ENCODE assay signal across 8 mouse cellular contexts in the genomic region with DNA sequence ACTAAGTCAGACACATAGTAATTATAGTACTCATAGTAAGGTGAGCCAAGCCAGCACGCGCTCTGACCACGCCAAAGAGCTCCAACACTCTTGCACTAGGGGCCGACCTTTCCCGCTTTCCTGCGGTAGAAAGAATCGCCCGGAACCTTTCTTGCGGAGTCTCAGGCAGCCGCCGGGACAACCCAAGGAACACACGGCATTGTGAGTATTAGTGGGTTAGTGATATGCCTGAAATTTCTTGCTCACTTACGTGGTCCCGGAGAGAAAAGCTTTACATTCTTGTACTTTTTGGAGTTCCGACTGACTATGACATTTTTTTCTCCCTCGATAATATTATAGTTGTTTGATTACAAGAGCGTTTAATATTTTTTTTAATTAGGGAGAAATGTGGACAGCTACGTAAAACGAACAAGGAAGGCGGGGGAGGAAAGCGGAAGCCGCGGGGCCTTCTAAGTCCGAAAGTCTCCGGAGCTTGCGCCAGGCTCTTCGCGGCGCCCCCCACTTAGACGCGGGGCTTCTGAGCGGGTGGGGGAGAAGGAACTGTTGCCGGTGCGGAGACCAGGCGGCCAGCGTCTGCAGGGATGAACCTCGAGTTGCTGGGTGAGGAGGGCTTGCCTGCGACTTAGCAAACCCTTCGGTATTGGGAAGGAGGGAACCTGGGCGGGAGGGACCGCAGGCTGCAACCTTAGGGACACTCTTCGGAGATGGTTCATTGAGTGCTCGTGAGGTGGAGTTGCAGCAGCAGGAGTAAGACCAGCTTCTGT. TPM values are rescaled to one million over a fixed set of nuclear protein-coding genes. Genes with fewer than 3 reads are reported as not detected.
DNase-seq lines count a peak whose midpoint lies in the region; ATAC-seq and TF ChIP-seq lines count a peak whose summit lies in the region.

A gene (plus strand): TSS at position 438 of the 764 bp plus-strand sequence.

- under 1% methylated on average over 43 of the region's 43 CpGs for WGBS in forebrain, embryonic 12.5 days
- under 1% methylated on average over 42 of the region's 43 CpGs for WGBS in heart, postnatal 0 days
- WGBS in liver, embryonic 16.5 days (ENCODE audit: insufficient replicate concordance) = under 1% methylated on average over 43 of the region's 43 CpGs
- WGBS in neural tube, embryonic 13.5 days = under 1% methylated on average over 43 of the region's 43 CpGs

- peak within 1 kb of the TSS; percentile 94 for H3K4me2 ChIP-seq in CH12.LX (ENCODE audit: insufficient read depth, low read depth, poor library complexity, severe bottlenecking)
- H3K4me2 ChIP-seq in forebrain, embryonic 12.5 days = peak within 1 kb of the TSS; percentile 84
- peak within 1 kb of the TSS; percentile 88 for H3K4me2 ChIP-seq in heart, postnatal 0 days (ENCODE audit: low read depth, low read length)
- H3K4me2 ChIP-seq in liver, embryonic 16.5 days (ENCODE audit: low read depth, low read length) = peak within 1 kb of the TSS; percentile 65
- H3K4me2 ChIP-seq in neural tube, embryonic 13.5 days = peak within 1 kb of the TSS; percentile 82

- H3K27me3 ChIP-seq in CH12.LX (replicated peaks) = no peaks in the 10 kb centered on the region
- no peaks in the 10 kb centered on the region for H3K27me3 ChIP-seq in forebrain, embryonic 12.5 days
- H3K27me3 ChIP-seq in heart, postnatal 0 days (ENCODE audit: control insufficient read depth, insufficient read depth, low read length) = no peaks in the 10 kb centered on the region
- no peaks in the 10 kb centered on the region for H3K27me3 ChIP-seq in liver, embryonic 16.5 days (ENCODE audit: control insufficient read depth, insufficient read depth, low read depth, low read length)
- H3K27me3 ChIP-seq in neural tube, embryonic 13.5 days = no peaks in the 10 kb centered on the region
- H3K27me3 ChIP-seq in testis, adult 2 months (ENCODE audit: control insufficient read depth, insufficient read depth, low read length) = no peaks in the 10 kb centered on the region

- peaks cover 2 to 45% of the 10 kb centered on the region in 2 experiments; a peak in 2 of 4 replicates for H3K4me1 ChIP-seq in CH12.LX (ENCODE audit: control insufficient read depth in 1 of 2, insufficient read depth in 2 of 2)
- peaks cover 27% of the 10 kb centered on the region for H3K4me1 ChIP-seq in forebrain, embryonic 12.5 days
- peaks cover 12% of the 10 kb centered on the region; the same call in 1 of the 2 replicates for H3K4me1 ChIP-seq in heart, postnatal 0 days (ENCODE audit: control insufficient read depth, insufficient read depth)
- peaks cover 27% of the 10 kb centered on the region for H3K4me1 ChIP-seq in liver, embryonic 16.5 days (ENCODE audit: control insufficient read depth, low read depth, low read length)
- H3K4me1 ChIP-seq in neural tube, embryonic 13.5 days (replicated peaks) = peaks cover 39% of the 10 kb centered on the region
- H3K4me1 ChIP-seq in testis, adult 2 months (ENCODE audit: control insufficient read depth, insufficient read depth, low read length) = peaks cover 2% of the 10 kb centered on the region; the same call in 1 of the 2 replicates

- peak in 1 of 2 experiments; percentile 27; a peak in 1 of 4 replicates for TF ChIP-seq CTCF in CH12.LX (conservative IDR thresholded peaks at IDR 0.05 in 1 of 2, IDR thresholded peaks at IDR 0.05 in 1 of 2; ENCODE audit: low read depth in 2 of 2, low read length in 2 of 2)
- TF ChIP-seq CTCF in heart, postnatal 0 days (IDR thresholded peaks at IDR 0.05; ENCODE audit: low read depth) = 0 out of 2 replicates have a peak, but pooled peaks have one; percentile 8
- no peak for TF ChIP-seq CTCF in testis, adult 2 months (IDR thresholded peaks at IDR 0.05; ENCODE audit: control insufficient read depth, insufficient read depth, insufficient replicate concordance, low read depth, low read length)

- dilution Hi-C loops in CH12.LX (cut with MboI; ENCODE audit: extremely low pct_ligation_motif_present, extremely low pct_unique_long_range_greater_than_20kb, low sequenced_read_pairs) = no loop called here

- TF ChIP-seq EP300 in CH12.LX (IDR thresholded peaks at IDR 0.05; ENCODE audit: low read length) = no peak
- TF ChIP-seq EP300 in heart, postnatal 0 days (IDR thresholded peaks at IDR 0.05; ENCODE audit: low read depth) = peak; percentile 89

- H3K27ac ChIP-seq in CH12.LX (ENCODE audit: insufficient read depth, low read depth) = peak within 1 kb of the TSS; percentile 21; the same call in 1 of the 2 replicates
- H3K27ac ChIP-seq in forebrain, embryonic 12.5 days = peak within 1 kb of the TSS; percentile 68
- peak within 1 kb of the TSS; percentile 75 for H3K27ac ChIP-seq in heart, postnatal 0 days (ENCODE audit: low read depth)
- peak within 1 kb of the TSS; percentile 81 for H3K27ac ChIP-seq in liver, embryonic 16.5 days (ENCODE audit: low read length)
- peak within 1 kb of the TSS; percentile 70 for H3K27ac ChIP-seq in neural tube, embryonic 13.5 days (replicated peaks)
- peak within 1 kb of the TSS; percentile 93 for H3K27ac ChIP-seq in testis, adult 2 months (ENCODE audit: control insufficient read depth, insufficient read depth, low read depth, low read length)

- no peaks in the 10 kb centered on the region for H3K9me3 ChIP-seq in CH12.LX (replicated peaks; ENCODE audit: low read length)
- no peaks in the 10 kb centered on the region for H3K9me3 ChIP-seq in forebrain, embryonic 12.5 days
- H3K9me3 ChIP-seq in heart, postnatal 0 days (replicated peaks; ENCODE audit: control insufficient read depth, low read length) = no peaks in the 10 kb centered on the region
- H3K9me3 ChIP-seq in liver, embryonic 16.5 days (replicated peaks; ENCODE audit: control insufficient read depth, low read length) = no peaks in the 10 kb centered on the region
- H3K9me3 ChIP-seq in neural tube, embryonic 13.5 days = no peaks in the 10 kb centered on the region

- H3K36me3 ChIP-seq in CH12.LX (replicated peaks in 1 of 2; ENCODE audit: control insufficient read depth in 1 of 2, insufficient read depth in 1 of 2, low read length in 1 of 2) = peaks cover 0 to 16% of the 10 kb centered on the region in 2 experiments
- H3K36me3 ChIP-seq in forebrain, embryonic 12.5 days (replicated peaks) = no peaks in the 10 kb centered on the region
- no peaks in the 10 kb centered on the region for H3K36me3 ChIP-seq in heart, postnatal 0 days (replicated peaks; ENCODE audit: control insufficient read depth, insufficient read depth, low read length)
- H3K36me3 ChIP-seq in liver, embryonic 16.5 days (ENCODE audit: control insufficient read depth, insufficient read depth) = no peaks in the 10 kb centered on the region
- H3K36me3 ChIP-seq in neural tube, embryonic 13.5 days = no peaks in the 10 kb centered on the region
- H3K36me3 ChIP-seq in testis, adult 2 months (ENCODE audit: control insufficient read depth, insufficient read depth, low read length) = no peaks in the 10 kb centered on the region

- TF ChIP-seq POLR2A in CH12.LX (IDR thresholded peaks at IDR 0.05; ENCODE audit: low read depth, low read length) = peak; percentile 83
- TF ChIP-seq POLR2A in testis, adult 2 months (IDR thresholded peaks at IDR 0.05; ENCODE audit: control insufficient read depth, low read depth, low read length) = peak; percentile 57

- peak within 1 kb of the TSS; percentile 67 to 88 (median 78) for H3K4me3 ChIP-seq in CH12.LX (replicated peaks in 1 of 3; ENCODE audit: low read depth in 2 of 3, low read length in 2 of 3, poor library complexity in 1 of 3)
- peak within 1 kb of the TSS; percentile 74 for H3K4me3 ChIP-seq in forebrain, embryonic 12.5 days (replicated peaks)
- H3K4me3 ChIP-seq in heart, postnatal 0 days (ENCODE audit: low read depth, low read length) = peak within 1 kb of the TSS; percentile 91
- peak within 1 kb of the TSS; percentile 89 for H3K4me3 ChIP-seq in liver, embryonic 16.5 days (ENCODE audit: low read depth, low read length)
- H3K4me3 ChIP-seq in neural tube, embryonic 13.5 days = peak within 1 kb of the TSS; percentile 55
- peak within 1 kb of the TSS; percentile 100 for H3K4me3 ChIP-seq in testis, adult 2 months (ENCODE audit: control insufficient read depth, low read depth, low read length)

- in situ Hi-C loops in CH12.LX (cut with MboI; ENCODE audit: low pct_ligation_motif_present, low pct_unique_long_range_greater_than_20kb, low sequenced_read_pairs) = no loop called here

- peak; percentile 88 for DNase-seq in CH12.LX (ENCODE audit: extremely low read depth)
- DNase-seq in c-Kit-positive CD71-positive TER-119-negative erythroid progenitor cells, embryonic 14.5 days (ENCODE audit: low read depth) = peak; percentile 86
- DNase-seq in heart, postnatal 0 days (ENCODE audit: low spot score) = peak; percentile 87
- DNase-seq in kidney, postnatal 4 days = peak; percentile 92 to 93

- peaks cover 47% of the 10 kb centered on the region for H3K79me2 ChIP-seq in CH12.LX (replicated peaks; ENCODE audit: control insufficient read depth, extremely low read depth, insufficient read depth, poor library complexity, severe bottlenecking)

- peak; percentile 95 for ATAC-seq in forebrain, embryonic 12.5 days (ENCODE audit: low FRiP score)
- peak; percentile 88 for ATAC-seq in heart, postnatal 0 days (ENCODE audit: insufficient read depth, low read depth)
- ATAC-seq in liver, embryonic 16.5 days (ENCODE audit: low read depth) = peak; percentile 92
- peak; percentile 91 for ATAC-seq in neural tube, embryonic 13.5 days (ENCODE audit: low read depth)

- no peak for TF ChIP-seq RAD21 in CH12.LX (IDR thresholded peaks at IDR 0.05; ENCODE audit: low read depth, low read length)

- peak within 1 kb of the TSS; percentile 90 for H3K9ac ChIP-seq in CH12.LX (ENCODE audit: insufficient read depth, low read depth)
- H3K9ac ChIP-seq in forebrain, embryonic 12.5 days = peak within 1 kb of the TSS; percentile 75
- peak within 1 kb of the TSS; percentile 85 for H3K9ac ChIP-seq in heart, postnatal 0 days (replicated peaks; ENCODE audit: low read depth, low read length)
- peak within 1 kb of the TSS; percentile 83 for H3K9ac ChIP-seq in liver, embryonic 16.5 days (ENCODE audit: low read depth, low read length)
- H3K9ac ChIP-seq in neural tube, embryonic 13.5 days = peak within 1 kb of the TSS; percentile 76

TF ChIP-seq in CH12.LX, 34 proteins besides CTCF, POLR2A, EP300 and RAD21 (continues in another document):
- peak; percentile 93 for TF ChIP-seq HCFC1 (IDR thresholded peaks at IDR 0.05; ENCODE audit: low read depth, low read length)
- TF ChIP-seq POLR2AphosphoS2 (IDR thresholded peaks at IDR 0.05; ENCODE audit: low read depth, low read length) = peak; percentile 56; the same call in 1 of the 2 replicates

RNA-seq across cellular contexts. Expression of the gene that starts here (rescaled TPM):
- total RNA-seq in CH12.LX (2012; rRNA removed) (36.9 and 37.1 TPM in 2 replicates), CH12.LX (2014; rRNA removed) (52.1 and 52.5 TPM in 2 replicates)
- polyA plus RNA-seq in CH12.LX (2012; ENCODE audit: insufficient read length, low read depth) = 50.3 and 53.1 TPM in 2 replicates
- 63.3 and 67.3 TPM in 2 replicates for polyA plus RNA-seq in forebrain, embryonic 12.5 days (2016; fragmentation: Nextera tagmentation; extraction: Ambion mirVana)
- 21.6 and 35.3 TPM in 2 replicates for total RNA-seq in heart, postnatal 0 days (2014; rRNA removed; ENCODE audit: low replicate concordance)
- 15.8 and 17.8 TPM in 2 replicates for polyA plus RNA-seq in heart, postnatal 0 days (2015; fragmentation: Nextera tagmentation; extraction: Ambion mirVana)
- polyA plus RNA-seq in liver, embryonic 16.5 days (2015; fragmentation: Nextera tagmentation; extraction: Ambion mirVana) = 21.5 and 22.7 TPM in 2 replicates
- polyA plus RNA-seq in neural tube, embryonic 13.5 days (2015; fragmentation: Nextera tagmentation; extraction: Ambion mirVana) = 48.9 and 49.5 TPM in 2 replicates
- polyA plus RNA-seq in testis, adult 2 months (2012; rRNA removed) = 6.7 and 9.1 TPM in 2 replicates

Comparison
In these comparisons a context has a peak if more than half of its experiments do, and no peak if none do; other contexts are left out.
1. Peak in every context shown above with its lines: DNase-seq, ATAC-seq, H3K4me3 ChIP-seq and H3K27ac ChIP-seq.
2. H3K27ac ChIP-seq: peak in every context shown above with its lines; median percentile 93 in testis, adult 2 months; 81 in liver, embryonic 16.5 days; 75 in heart, postnatal 0 days; 70 in neural tube, embryonic 13.5 days; 68 in forebrain, embryonic 12.5 days; 21 in CH12.LX.